Mouse (Mus musculus): ENCODE data around the gene Sptbn4. TPM values are rescaled to one million over a fixed set of nuclear protein-coding genes. Genes with fewer than 3 reads are reported as not detected.

Sptbn4 gene
- polyA plus RNA-seq, 1 experiment from 2014 or later = 1.00 TPM

DNA sequence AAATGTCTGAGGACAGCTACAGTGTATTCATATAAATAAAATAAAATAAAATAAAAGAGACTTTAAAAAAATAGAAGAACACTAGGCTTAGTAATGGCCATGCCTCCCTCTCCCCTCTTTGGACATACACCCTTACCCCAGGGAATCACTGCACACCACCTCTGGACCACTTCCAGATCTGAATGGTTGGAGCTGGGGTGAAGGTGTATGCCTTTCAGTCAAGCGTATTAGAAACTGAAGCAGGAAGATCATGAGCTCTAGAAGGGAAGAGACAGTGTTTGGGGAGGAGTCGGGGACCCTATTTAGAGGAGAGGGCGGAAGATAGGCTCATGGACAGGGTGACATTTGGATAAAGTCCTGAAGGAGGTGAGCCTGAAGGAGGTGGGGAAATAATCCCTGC lies 33.0 kb upstream of the Sptbn4 start:
- ATAC-seq (ENCODE audit: insufficient number of reproducible peaks, insufficient read depth, low FRiP score, low read depth) = no peak
- Histone ChIP-seq H3K9ac (replicated peaks; ENCODE audit: low read depth, low read length) (no peak overlapping the region), H3K9me3 (ENCODE audit: control insufficient read depth, low read depth, low read length) (no peaks in the 10 kb centered on the region), H3K27me3 (ENCODE audit: control insufficient read depth, insufficient read depth, low read length) (no peaks in the 10 kb centered on the region), H3K27ac (ENCODE audit: low read length) (peak overlapping the region; percentile 84), H3K36me3 (ENCODE audit: control insufficient read depth, insufficient read depth, low read length) (peaks cover 14% of the 10 kb centered on the region; the same call in 1 of the 2 replicates), H3K4me1 (ENCODE audit: control insufficient read depth, insufficient read depth, low read length) (no peaks in the 10 kb centered on the region), H3K4me3 (ENCODE audit: low read depth, low read length) (peak overlapping the region; percentile 23; the same call in 1 of the 2 replicates), H3K4me2 (replicated peaks; ENCODE audit: low read depth, low read length) (peak overlapping the region; percentile 36)
- 61% methylated on average over 3 of the region's 3 CpGs for WGBS

DNA sequence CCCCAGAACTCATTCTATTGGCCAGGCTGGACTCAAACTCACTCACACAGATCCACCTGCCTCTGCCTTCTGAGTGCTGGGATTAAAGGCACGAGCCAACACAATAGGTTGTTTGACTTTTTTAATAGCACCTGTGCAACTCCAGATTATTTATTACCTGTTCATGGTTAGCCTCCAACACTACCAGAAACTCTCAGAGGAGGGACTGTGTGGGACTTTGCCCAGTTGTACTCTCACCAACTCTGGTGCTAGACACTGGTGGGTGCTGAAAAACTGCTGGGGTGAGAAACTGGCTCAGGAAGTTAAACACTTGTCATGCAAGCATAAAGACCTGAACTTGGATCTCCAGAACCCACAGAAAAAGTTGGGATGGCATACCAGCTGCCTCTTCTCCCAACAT lies 32.3 kb upstream of the Sptbn4 start:
- H3K36me3 ChIP-seq (ENCODE audit: control insufficient read depth, insufficient read depth, low read length) = peaks cover 14% of the 10 kb centered on the region; the same call in 1 of the 2 replicates
- no peak overlapping the region for H3K4me3 ChIP-seq (ENCODE audit: low read depth, low read length)
- no peak overlapping the region for H3K27ac ChIP-seq (ENCODE audit: low read length)
- WGBS = 54% methylated on average over 1 of the region's 1 CpGs
- H3K4me1 ChIP-seq (ENCODE audit: control insufficient read depth, insufficient read depth, low read length) = no peaks in the 10 kb centered on the region
- no peaks in the 10 kb centered on the region for H3K9me3 ChIP-seq (ENCODE audit: control insufficient read depth, low read depth, low read length)
- no peak overlapping the region for H3K4me2 ChIP-seq (replicated peaks; ENCODE audit: low read depth, low read length)
- no peak overlapping the region for H3K9ac ChIP-seq (replicated peaks; ENCODE audit: low read depth, low read length)
- ATAC-seq (ENCODE audit: insufficient number of reproducible peaks, insufficient read depth, low FRiP score, low read depth) = no peak
- no peaks in the 10 kb centered on the region for H3K27me3 ChIP-seq (ENCODE audit: control insufficient read depth, insufficient read depth, low read length)

DNA sequence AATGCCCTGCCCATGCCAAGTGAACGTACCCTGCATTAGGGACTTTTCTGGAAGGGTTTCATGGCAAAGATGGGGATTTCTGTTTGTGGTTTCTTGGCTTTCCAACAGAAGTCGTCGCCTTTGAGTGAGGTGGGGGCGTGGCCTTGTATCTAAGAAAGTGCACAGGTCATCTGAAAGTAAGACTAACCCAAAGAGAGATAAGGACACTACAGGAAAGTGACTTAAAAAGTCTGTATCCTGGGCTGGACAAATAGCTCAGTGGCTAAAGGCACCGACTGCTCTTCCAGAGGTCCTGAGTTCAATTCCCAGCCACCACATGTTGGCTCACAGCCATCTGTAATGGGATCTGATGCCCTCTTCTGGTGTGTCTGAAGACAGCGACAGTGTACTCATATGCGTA lies 31.1 kb upstream of the Sptbn4 start:
- no peaks in the 10 kb centered on the region for H3K27me3 ChIP-seq (ENCODE audit: control insufficient read depth, insufficient read depth, low read length)
- no peak overlapping the region for H3K9ac ChIP-seq (replicated peaks; ENCODE audit: low read depth, low read length)
- H3K27ac ChIP-seq (ENCODE audit: low read length) = no peak overlapping the region
- H3K4me2 ChIP-seq (replicated peaks; ENCODE audit: low read depth, low read length) = no peak overlapping the region
- peaks cover 14% of the 10 kb centered on the region; the same call in 1 of the 2 replicates for H3K36me3 ChIP-seq (ENCODE audit: control insufficient read depth, insufficient read depth, low read length)
- H3K9me3 ChIP-seq (ENCODE audit: control insufficient read depth, low read depth, low read length) = no peaks in the 10 kb centered on the region
- WGBS = 70% methylated on average over 7 of the region's 7 CpGs
- ATAC-seq (ENCODE audit: insufficient number of reproducible peaks, insufficient read depth, low FRiP score, low read depth) = no peak
- H3K4me3 ChIP-seq (ENCODE audit: low read depth, low read length) = no peak overlapping the region
- no peaks in the 10 kb centered on the region for H3K4me1 ChIP-seq (ENCODE audit: control insufficient read depth, insufficient read depth, low read length)

DNA sequence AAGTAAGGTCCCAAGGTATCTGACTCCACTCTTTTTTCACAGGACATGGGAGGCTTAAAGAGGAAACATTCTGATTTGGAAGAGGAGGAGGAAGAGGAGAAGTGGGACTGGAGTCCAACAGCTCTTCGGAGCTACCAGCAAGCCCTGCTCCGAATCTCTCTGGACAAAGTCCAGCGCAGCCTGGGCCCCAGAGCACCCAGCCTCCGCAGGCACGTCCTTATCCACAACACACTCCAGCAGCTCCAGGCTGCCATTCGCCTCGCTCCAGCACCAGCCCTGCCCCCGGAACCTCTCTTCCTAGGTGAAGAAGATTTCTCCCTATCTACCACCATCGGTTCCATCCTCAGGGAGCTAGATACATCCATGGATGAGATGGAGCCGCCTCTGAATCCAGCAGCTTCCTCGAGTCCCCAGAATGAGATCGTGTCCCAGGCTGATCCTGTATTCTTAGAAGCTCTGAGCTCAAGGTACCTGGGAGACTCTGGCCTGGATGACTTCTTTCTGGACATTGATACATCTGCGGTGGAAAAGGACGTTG lies 28.7 kb upstream of the Sptbn4 start:
- Histone ChIP-seq H3K36me3 (ENCODE audit: control insufficient read depth, insufficient read depth, low read length) (peaks cover 14% of the 10 kb centered on the region; the same call in 1 of the 2 replicates), H3K4me1 (ENCODE audit: control insufficient read depth, insufficient read depth, low read length) (0 out of 2 replicates have a peak, but pooled peaks cover 3% of the 10 kb centered on the region), H3K9ac (replicated peaks; ENCODE audit: low read depth, low read length) (no peak overlapping the region), H3K27me3 (ENCODE audit: control insufficient read depth, insufficient read depth, low read length) (no peaks in the 10 kb centered on the region), H3K9me3 (ENCODE audit: control insufficient read depth, low read depth, low read length) (no peaks in the 10 kb centered on the region), H3K4me2 (replicated peaks; ENCODE audit: low read depth, low read length) (no peak overlapping the region), H3K4me3 (ENCODE audit: low read depth, low read length) (no peak overlapping the region), H3K27ac (ENCODE audit: low read length) (no peak overlapping the region)
- 93% methylated on average over 14 of the region's 14 CpGs for WGBS
- no peak for ATAC-seq (ENCODE audit: insufficient number of reproducible peaks, insufficient read depth, low FRiP score, low read depth)

DNA sequence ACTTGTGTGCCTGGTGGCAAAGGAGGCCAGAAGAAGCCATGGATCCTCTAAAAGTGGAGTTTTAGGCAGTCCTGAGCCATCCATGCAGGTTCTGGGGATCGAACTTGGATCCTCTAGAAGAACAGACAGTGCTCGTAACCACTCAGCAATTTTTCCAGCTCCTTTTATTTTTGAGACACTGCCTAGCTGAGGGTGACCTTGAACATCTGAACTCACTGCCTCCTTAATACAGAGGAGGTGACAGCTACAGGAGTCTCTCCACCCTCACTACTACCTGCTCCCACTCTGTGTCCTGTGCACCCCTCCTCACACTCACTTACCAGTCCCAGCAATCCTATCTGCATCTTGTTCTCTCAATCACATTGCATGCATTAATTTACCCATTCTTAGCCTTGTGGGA lies 28.1 kb upstream of the Sptbn4 start:
- H3K4me1 ChIP-seq (ENCODE audit: control insufficient read depth, insufficient read depth, low read length) = 0 out of 2 replicates have a peak, but pooled peaks cover 3% of the 10 kb centered on the region
- H3K4me3 ChIP-seq (ENCODE audit: low read depth, low read length) = no peak overlapping the region
- no peak overlapping the region for H3K27ac ChIP-seq (ENCODE audit: low read length)
- no peaks in the 10 kb centered on the region for H3K27me3 ChIP-seq (ENCODE audit: control insufficient read depth, insufficient read depth, low read length)
- peak overlapping the region; percentile 53; the same call in 1 of the 2 replicates for H3K4me2 ChIP-seq (replicated peaks; ENCODE audit: low read depth, low read length)
- H3K36me3 ChIP-seq (ENCODE audit: control insufficient read depth, insufficient read depth, low read length) = peaks cover 14% of the 10 kb centered on the region; the same call in 1 of the 2 replicates
- ATAC-seq (ENCODE audit: insufficient number of reproducible peaks, insufficient read depth, low FRiP score, low read depth) = no peak
- no peak overlapping the region for H3K9ac ChIP-seq (replicated peaks; ENCODE audit: low read depth, low read length)
- H3K9me3 ChIP-seq (ENCODE audit: control insufficient read depth, low read depth, low read length) = no peaks in the 10 kb centered on the region
- WGBS = 93% methylated on average over 2 of the region's 2 CpGs

DNA sequence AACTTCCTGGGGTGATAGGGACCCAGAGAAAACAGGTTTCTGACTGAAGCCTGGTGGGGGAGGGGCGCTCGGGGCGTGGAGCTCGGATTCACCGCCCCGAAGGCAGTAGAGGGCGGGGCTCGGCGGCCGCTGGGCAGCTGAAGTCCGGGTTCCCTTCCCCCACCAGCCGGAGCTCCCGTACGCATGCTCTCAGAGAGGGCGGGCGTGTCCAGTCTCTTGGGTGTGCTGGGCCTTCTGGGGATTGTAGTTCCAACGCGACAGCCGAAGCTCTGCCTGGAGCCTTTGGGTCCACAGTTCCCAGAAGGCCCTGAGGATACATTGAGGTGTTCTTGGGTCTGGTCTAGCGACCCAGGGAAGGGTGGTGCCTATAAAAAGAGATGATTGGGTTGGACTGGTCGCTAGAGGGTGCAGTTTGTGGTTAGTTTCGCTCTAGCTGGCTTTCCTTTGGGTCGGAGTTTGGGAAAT lies 27.0 kb upstream of the Sptbn4 start:
- H3K4me1 ChIP-seq (ENCODE audit: control insufficient read depth, insufficient read depth, low read length) = 0 out of 2 replicates have a peak, but pooled peaks cover 3% of the 10 kb centered on the region
- H3K27me3 ChIP-seq (ENCODE audit: control insufficient read depth, insufficient read depth, low read length) = no peaks in the 10 kb centered on the region
- peak overlapping the region; percentile 82 for H3K4me3 ChIP-seq (ENCODE audit: low read depth, low read length)
- H3K4me2 ChIP-seq (replicated peaks; ENCODE audit: low read depth, low read length) = peak overlapping the region; percentile 53
- peak overlapping the region; percentile 41 for H3K9ac ChIP-seq (replicated peaks; ENCODE audit: low read depth, low read length)
- H3K9me3 ChIP-seq (ENCODE audit: control insufficient read depth, low read depth, low read length) = no peaks in the 10 kb centered on the region
- H3K36me3 ChIP-seq (ENCODE audit: control insufficient read depth, insufficient read depth, low read length) = peaks cover 14% of the 10 kb centered on the region; the same call in 1 of the 2 replicates
- peak; percentile 94 for ATAC-seq (ENCODE audit: insufficient number of reproducible peaks, insufficient read depth, low FRiP score, low read depth)
- under 1% methylated on average over 23 of the region's 23 CpGs for WGBS
- peak overlapping the region; percentile 95 for H3K27ac ChIP-seq (ENCODE audit: low read length)

DNA sequence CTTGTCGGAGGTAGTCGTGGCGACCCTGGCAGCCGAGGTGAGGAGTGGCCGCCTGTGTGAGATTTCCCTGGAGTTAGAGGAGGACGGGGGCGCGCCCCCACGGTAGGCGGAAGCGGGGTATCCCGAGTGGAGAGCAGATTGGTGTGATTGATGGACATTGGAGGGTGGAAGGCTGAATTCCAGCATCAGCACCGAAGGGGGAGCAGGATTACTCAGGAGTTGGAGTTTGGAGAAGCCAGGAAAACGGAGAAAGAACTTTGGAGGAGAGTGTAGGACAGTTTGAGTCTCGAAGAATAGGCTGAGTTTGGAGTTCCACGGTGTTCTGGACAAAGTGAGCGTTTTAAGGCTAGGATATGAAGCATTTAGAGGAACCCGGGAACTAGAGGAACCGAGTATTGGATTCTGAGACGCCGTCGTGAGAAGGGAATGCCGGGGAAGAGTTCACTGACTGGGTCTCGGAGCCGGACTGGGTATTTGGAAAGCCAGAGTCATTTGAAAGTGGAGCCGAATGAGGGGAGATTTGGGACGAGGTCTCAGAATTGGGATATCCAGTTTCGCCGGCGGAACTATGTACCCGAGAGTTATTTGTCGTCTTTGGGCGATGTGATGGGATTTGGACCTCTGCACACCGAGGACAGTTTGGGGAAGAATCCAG lies 26.5 kb upstream of the Sptbn4 start:
- under 1% methylated on average over 34 of the region's 34 CpGs for WGBS
- Histone ChIP-seq H3K36me3 (ENCODE audit: control insufficient read depth, insufficient read depth, low read length) (peaks cover 14% of the 10 kb centered on the region; the same call in 1 of the 2 replicates), H3K4me2 (replicated peaks; ENCODE audit: low read depth, low read length) (peak overlapping the region; percentile 53), H3K9ac (replicated peaks; ENCODE audit: low read depth, low read length) (peak overlapping the region; percentile 41), H3K27ac (ENCODE audit: low read length) (peak overlapping the region; percentile 95), H3K4me3 (ENCODE audit: low read depth, low read length) (peak overlapping the region; percentile 82), H3K9me3 (ENCODE audit: control insufficient read depth, low read depth, low read length) (no peaks in the 10 kb centered on the region), H3K27me3 (ENCODE audit: control insufficient read depth, insufficient read depth, low read length) (no peaks in the 10 kb centered on the region), H3K4me1 (ENCODE audit: control insufficient read depth, insufficient read depth, low read length) (0 out of 2 replicates have a peak, but pooled peaks cover 3% of the 10 kb centered on the region)
- no peak; the same call in 1 of the 2 replicates for ATAC-seq (ENCODE audit: insufficient number of reproducible peaks, insufficient read depth, low FRiP score, low read depth)

DNA sequence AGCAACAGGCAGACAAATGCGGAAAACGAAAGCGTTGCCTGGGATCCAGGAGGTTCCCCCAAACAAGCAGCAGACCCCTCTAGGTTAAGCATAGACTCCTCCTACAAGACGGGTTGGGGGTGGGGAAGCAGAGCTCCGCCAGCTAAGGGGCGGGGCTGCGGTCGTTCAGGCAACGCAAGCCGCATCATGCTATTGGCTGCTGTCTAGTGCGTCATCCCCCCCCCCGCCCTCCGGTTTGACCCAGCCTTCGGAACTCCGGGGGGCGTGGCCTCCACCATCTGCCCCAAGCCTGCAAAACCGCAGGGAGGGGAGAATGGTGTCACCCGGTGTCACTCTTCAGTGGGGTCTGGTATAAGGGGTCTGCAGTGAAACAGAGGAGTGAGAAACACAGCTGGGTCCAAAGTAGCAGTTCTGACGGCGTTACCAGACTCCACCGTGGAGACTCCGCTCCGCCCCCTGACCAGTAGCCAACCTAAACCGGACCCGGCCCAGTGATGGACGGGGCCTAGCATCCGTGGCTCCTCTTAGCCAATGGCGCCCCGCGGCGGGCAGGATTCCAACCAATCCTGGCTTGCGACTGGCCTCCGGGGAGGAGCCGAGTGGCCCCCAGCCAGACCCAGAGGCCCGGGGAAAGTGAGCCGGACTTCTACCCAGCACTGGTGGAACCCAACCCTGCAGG lies 25.8 kb upstream of the Sptbn4 start, which contains the start of gene Sertad3:
Gene Sertad3, plus strand, starts transcription at position 613 of the 679 bp plus-strand sequence.
- H3K4me1 ChIP-seq (ENCODE audit: control insufficient read depth, insufficient read depth, low read length) = 0 out of 2 replicates have a peak, but pooled peaks cover 3% of the 10 kb centered on the region
- no peaks in the 10 kb centered on the region for H3K27me3 ChIP-seq (ENCODE audit: control insufficient read depth, insufficient read depth, low read length)
- peaks cover 14% of the 10 kb centered on the region; the same call in 1 of the 2 replicates for H3K36me3 ChIP-seq (ENCODE audit: control insufficient read depth, insufficient read depth, low read length)
- no peaks in the 10 kb centered on the region for H3K9me3 ChIP-seq (ENCODE audit: control insufficient read depth, low read depth, low read length)
- peak within 1 kb of the TSS; percentile 41 for H3K9ac ChIP-seq (replicated peaks; ENCODE audit: low read depth, low read length)
- peak within 1 kb of the TSS; percentile 53 for H3K4me2 ChIP-seq (replicated peaks; ENCODE audit: low read depth, low read length)
- peak; percentile 90 for ATAC-seq (ENCODE audit: insufficient number of reproducible peaks, insufficient read depth, low FRiP score, low read depth)
- H3K4me3 ChIP-seq (ENCODE audit: low read depth, low read length) = peak within 1 kb of the TSS; percentile 82
- H3K27ac ChIP-seq (ENCODE audit: low read length) = peak within 1 kb of the TSS; percentile 95
- WGBS = under 1% methylated on average over 36 of the region's 36 CpGs
